Mouse (Mus musculus) forebrain, embryonic 10.5 days (tissue): ENCODE data around the gene L1td1. TPM values are rescaled to one million over a fixed set of nuclear protein-coding genes. Genes with fewer than 3 reads are reported as not detected.
"Not testable (repeated sequence)": the region's sequence is repeated elsewhere in the genome, so short reads cannot be mapped to it uniquely, and the experiment has no call there.

ENCODE experiments used
- DNase-seq: peaks from one replicate; pipeline ENCODE4 v3.0.0-alpha.2; 2017; ENCODE audit warnings: low spot score; ENCODE audit errors: extremely low spot score
- H3K27ac ChIP-seq: fragments of 300-500 bp; sonication (generic); 2 replicates; pipeline ENCODE4 v1.5.1; 2016; ENCODE audit warnings: mild to moderate bottlenecking
- H3K27me3 ChIP-seq: fragments of 300-500 bp; sonication (generic); 2 replicates; pipeline ENCODE4 v1.6.1; 2016; ENCODE audit warnings: mild to moderate bottlenecking; ENCODE audit not compliant: poor library complexity, severe bottlenecking
- H3K36me3 ChIP-seq: fragments of 300-500 bp; sonication (generic); replicated peaks from 2 replicates; pipeline ENCODE4 v1.6.1; 2016; ENCODE audit warnings: mild to moderate bottlenecking, moderate library complexity
- H3K4me1 ChIP-seq: fragments of 300-500 bp; sonication (generic); 2 replicates; pipeline ENCODE4 v1.6.1; 2016
- H3K4me3 ChIP-seq: fragments of 300-500 bp; sonication (generic); 2 replicates; pipeline ENCODE4 v1.5.1; 2016; ENCODE audit warnings: mild to moderate bottlenecking, moderate library complexity
- H3K9me3 ChIP-seq: fragments of 300-500 bp; sonication (generic); 2 replicates; pipeline ENCODE4 v1.6.1; 2016; ENCODE audit warnings: mild to moderate bottlenecking, moderate library complexity
- WGBS: fragments of 180-500 bp; shearing (Covaris S2); methylation state at CpG from one replicate; pipeline ENCODE4 v1.1.7; 2016; 5-methylcytosine and 5-hydroxymethylcytosine counted together
- polyA plus RNA-seq: library from polyadenylated mRNA; unstranded; fragments of >200 nt; fragmentation: Nextera tagmentation; extraction: Ambion mirVana; gene quantifications from 2 replicates; pipeline ENCODE4 v1.2.1, GENCODE M21; 2016

The L1td1 gene
- polyA plus RNA-seq, 1 experiment from 2014 or later = 0.33 TPM

- Histone ChIP-seq H3K9me3 (no peaks in the 10 kb centered on the region), H3K4me1 (no peaks in the 10 kb centered on the region), H3K36me3 (no peaks in the 10 kb centered on the region), H3K4me3 (no peak overlapping the region), H3K27ac (no peak overlapping the region), H3K27me3 (no peaks in the 10 kb centered on the region)
- DNase-seq = no peak
- 83% methylated on average over 17 of the region's 17 CpGs for WGBS
These were observed 8.6 kb upstream of the L1td1 start for GRCm38 (mm10) chr4:98717735-98718546.

DNA sequence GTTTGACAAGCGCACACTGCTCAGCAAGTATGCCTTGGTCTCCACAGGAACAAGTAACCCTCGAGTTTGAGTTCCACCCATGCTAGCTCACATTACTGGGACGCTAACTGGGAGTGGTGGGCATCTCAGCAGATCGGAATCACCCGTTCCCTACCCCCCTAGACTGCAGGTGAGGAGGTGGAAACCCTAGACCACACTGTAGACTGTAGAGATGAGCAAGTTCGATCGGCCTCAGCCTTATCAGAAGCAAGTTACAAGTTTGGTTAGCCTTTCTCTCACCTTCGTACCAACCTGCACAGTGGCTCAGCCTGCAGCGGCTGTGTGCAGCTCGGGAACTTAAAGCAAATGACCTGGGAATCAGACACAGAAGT is 8.0 kb upstream of the L1td1 start:
- Histone ChIP-seq H3K36me3 (no peaks in the 10 kb centered on the region), H3K4me1 (no peaks in the 10 kb centered on the region), H3K4me3 (no peak overlapping the region), H3K27ac (no peak overlapping the region), H3K9me3 (no peaks in the 10 kb centered on the region), H3K27me3 (no peaks in the 10 kb centered on the region)
- WGBS = 87% methylated on average over 10 of the region's 10 CpGs
- DNase-seq = no peak

- H3K4me1 ChIP-seq = peaks cover 12% of the 10 kb centered on the region
- H3K9me3 ChIP-seq = no peaks in the 10 kb centered on the region
- 15% methylated on average over 8 of the region's 8 CpGs for WGBS
- peak; percentile 77 for DNase-seq
- H3K27ac ChIP-seq = no peak overlapping the region
- peaks cover 25% of the 10 kb centered on the region for H3K27me3 ChIP-seq
- H3K36me3 ChIP-seq = no peaks in the 10 kb centered on the region
- no peak overlapping the region for H3K4me3 ChIP-seq
These were observed 4.1 kb upstream of the L1td1 start for GRCm38 (mm10) chr4:98722454-98722853.

- peaks cover 44% of the 10 kb centered on the region for H3K27me3 ChIP-seq
- H3K36me3 ChIP-seq, DNase-seq, H3K4me3 ChIP-seq, H3K9me3 ChIP-seq, H3K27ac ChIP-seq: not testable (repeated sequence)
- 87% methylated on average over 1 of the region's 1 CpGs for WGBS
- H3K4me1 ChIP-seq = peaks cover 22% of the 10 kb centered on the region
These were observed 1.9 kb upstream of the L1td1 start for GRCm38 (mm10) chr4:98724682-98725081.

DNA sequence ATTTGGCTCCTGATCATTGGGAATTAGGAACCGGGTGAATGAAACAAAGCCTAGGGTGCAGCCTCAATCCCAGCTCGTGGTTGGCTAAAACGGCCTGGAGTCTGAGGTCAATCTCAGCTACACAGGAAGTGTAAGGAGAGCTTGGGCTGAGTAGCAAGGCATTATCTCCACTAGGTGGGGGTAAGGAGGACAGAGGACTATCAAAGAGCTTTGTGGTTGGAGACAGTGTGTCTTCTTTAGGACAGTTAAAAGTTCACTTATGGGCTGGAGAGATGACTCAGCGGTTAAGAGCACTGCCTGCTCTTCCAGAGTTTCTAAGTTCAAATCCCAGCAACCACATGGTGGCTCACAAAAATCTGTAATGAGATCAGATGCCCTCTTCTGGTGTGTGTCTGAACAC is 1.1 kb upstream of the L1td1 start:
- Histone ChIP-seq H3K27me3 (peaks cover 44% of the 10 kb centered on the region), H3K9me3 (no peaks in the 10 kb centered on the region), H3K36me3 (no peaks in the 10 kb centered on the region), H3K27ac (no peak overlapping the region), H3K4me3 (no peak overlapping the region), H3K4me1 (peaks cover 22% of the 10 kb centered on the region)
- no peak for DNase-seq
- WGBS = 35% methylated on average over 4 of the region's 4 CpGs

DNA sequence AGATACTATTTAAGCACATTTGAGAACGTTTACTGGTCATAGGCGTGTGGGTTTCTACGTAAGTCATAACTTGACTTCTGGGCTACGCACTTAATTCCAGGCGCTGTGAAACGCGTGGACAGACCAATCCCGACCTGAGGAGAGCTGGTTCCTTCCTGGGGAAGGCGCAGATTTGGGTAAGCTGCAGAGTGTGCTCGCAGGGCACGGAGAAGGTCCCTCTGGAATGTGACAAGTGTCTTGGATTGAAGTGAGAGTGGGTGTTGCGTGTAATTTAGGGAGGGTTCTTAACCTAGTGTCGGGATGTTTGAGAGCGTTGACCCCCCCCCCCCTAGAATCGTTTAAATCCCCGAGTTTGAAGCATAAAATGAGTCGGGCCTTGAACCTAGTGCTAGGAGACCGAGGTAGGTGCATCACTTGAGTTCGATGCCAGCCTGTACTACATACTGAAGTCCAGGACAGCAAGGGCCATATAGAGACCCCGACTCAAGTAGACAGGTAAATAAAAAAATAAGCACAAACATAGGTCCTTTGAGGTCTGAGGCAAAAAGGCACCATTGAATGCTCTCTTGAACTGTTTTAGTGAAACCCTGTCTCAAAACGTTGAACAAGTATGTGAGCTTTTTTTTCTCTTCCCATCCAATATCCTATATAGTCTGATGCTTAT is 893 bp downstream of the L1td1 start:
- H3K4me3 ChIP-seq = peak overlapping the region; percentile 52
- WGBS = under 1% methylated on average over 21 of the region's 21 CpGs
- H3K27me3 ChIP-seq = peaks cover 44% of the 10 kb centered on the region
- H3K4me1 ChIP-seq = peaks cover 22% of the 10 kb centered on the region
- no peak for DNase-seq
- H3K27ac ChIP-seq = no peak overlapping the region
- H3K9me3 ChIP-seq = no peaks in the 10 kb centered on the region
- no peaks in the 10 kb centered on the region for H3K36me3 ChIP-seq

DNA sequence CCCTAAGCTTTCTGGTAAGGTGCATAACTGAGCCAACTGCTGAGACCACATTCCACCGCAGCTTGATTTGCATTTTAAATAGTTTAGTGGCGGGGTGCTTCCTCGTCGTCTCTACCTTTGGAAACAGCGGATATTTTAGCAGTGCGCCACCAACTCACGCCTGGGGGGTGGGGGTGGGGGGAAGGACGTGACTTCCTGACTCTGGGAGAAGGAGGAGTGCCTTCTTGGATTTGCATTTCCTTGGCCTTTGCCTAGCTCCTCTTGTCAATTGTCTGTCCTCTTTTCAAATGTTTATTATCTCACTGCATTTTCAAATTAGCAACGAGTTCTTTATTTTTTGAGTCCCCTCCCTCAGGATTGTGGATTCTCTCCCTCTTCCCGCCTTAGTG is 1.4 kb downstream of the L1td1 start:
- H3K4me1 ChIP-seq = peaks cover 22% of the 10 kb centered on the region
- no peaks in the 10 kb centered on the region for H3K9me3 ChIP-seq
- H3K36me3 ChIP-seq = no peaks in the 10 kb centered on the region
- peak overlapping the region; percentile 52 for H3K4me3 ChIP-seq
- peaks cover 44% of the 10 kb centered on the region for H3K27me3 ChIP-seq
- H3K27ac ChIP-seq = no peak overlapping the region
- WGBS = 2% methylated on average over 10 of the region's 10 CpGs
- no peak for DNase-seq

- peaks cover 22% of the 10 kb centered on the region for H3K4me1 ChIP-seq
- no peak overlapping the region for H3K27ac ChIP-seq
- no peak overlapping the region for H3K4me3 ChIP-seq
- H3K36me3 ChIP-seq = no peaks in the 10 kb centered on the region
- no peaks in the 10 kb centered on the region for H3K9me3 ChIP-seq
- WGBS = 64% methylated on average over 7 of the region's 7 CpGs
- DNase-seq = no peak
- H3K27me3 ChIP-seq = peaks cover 44% of the 10 kb centered on the region
These were observed 2.2 kb downstream of the L1td1 start for GRCm38 (mm10) chr4:98728716-98729115.

- WGBS = 92% methylated on average over 16 of the region's 16 CpGs
- Histone ChIP-seq H3K36me3 (no peaks in the 10 kb centered on the region), H3K9me3 (no peaks in the 10 kb centered on the region), H3K4me1 (no peaks in the 10 kb centered on the region), H3K27ac (no peak overlapping the region), H3K4me3 (no peak overlapping the region), H3K27me3 (peaks cover 7% of the 10 kb centered on the region)
- no peak for DNase-seq
These were observed 7.1 kb downstream of the L1td1 start for GRCm38 (mm10) chr4:98733660-98734059.

GRCm38 (mm10) chr4:98739753-98740152 is 13.2 kb downstream of the L1td1 start:
- Histone ChIP-seq H3K4me3 (no peak overlapping the region), H3K9me3 (no peaks in the 10 kb centered on the region), H3K36me3 (no peaks in the 10 kb centered on the region), H3K27ac (no peak overlapping the region), H3K4me1 (peaks cover 9% of the 10 kb centered on the region), H3K27me3 (no peaks in the 10 kb centered on the region)
- DNase-seq = no peak
- 45% methylated on average over 2 of the region's 2 CpGs for WGBS

DNA sequence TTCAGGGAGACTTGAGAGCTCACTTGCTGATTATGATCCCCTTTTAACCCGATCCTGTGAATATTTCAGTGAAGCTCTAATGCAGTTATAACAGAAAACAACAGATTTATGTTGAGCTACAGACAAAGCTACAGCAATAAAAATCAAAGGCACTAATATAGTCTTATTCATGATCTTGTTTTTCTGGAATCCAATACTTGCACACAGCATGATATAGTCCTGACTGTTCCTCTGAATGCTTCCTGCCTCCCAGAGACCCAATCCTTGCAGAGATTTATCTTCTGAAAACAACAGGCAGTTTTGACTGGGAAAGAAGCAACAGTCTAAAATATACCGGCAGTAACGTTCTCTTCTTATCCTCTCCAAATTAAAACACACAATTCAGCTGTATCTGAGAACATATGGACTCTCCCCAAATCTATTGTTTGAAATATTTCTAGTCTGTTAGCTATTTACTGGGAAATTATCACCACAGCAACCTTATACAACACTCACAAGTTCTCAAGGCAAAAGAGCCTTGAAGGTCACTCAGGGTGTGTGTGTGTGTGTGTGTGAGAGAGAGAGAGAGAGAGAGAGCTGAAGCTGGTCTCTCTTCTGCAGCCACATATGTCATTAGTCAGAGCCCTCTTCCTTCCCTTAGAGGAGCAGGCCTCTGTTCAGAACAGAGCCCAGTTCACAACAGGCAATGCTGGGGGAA is 16.8 kb downstream of the L1td1 start:
- H3K27ac ChIP-seq = peak overlapping the region; percentile 59; the same call in 1 of the 2 replicates
- no peaks in the 10 kb centered on the region for H3K36me3 ChIP-seq
- no peaks in the 10 kb centered on the region for H3K27me3 ChIP-seq
- WGBS = 77% methylated on average over 3 of the region's 3 CpGs
- DNase-seq = no peak
- H3K4me1 ChIP-seq = peaks cover 9% of the 10 kb centered on the region
- no peak overlapping the region for H3K4me3 ChIP-seq
- H3K9me3 ChIP-seq = no peaks in the 10 kb centered on the region

GRCm38 (mm10) chr4:98743906-98744210 is 17.3 kb downstream of the L1td1 start:
- H3K27ac ChIP-seq = peak overlapping the region; percentile 59; the same call in 1 of the 2 replicates
- peaks cover 9% of the 10 kb centered on the region for H3K4me1 ChIP-seq
- no peaks in the 10 kb centered on the region for H3K36me3 ChIP-seq
- DNase-seq = peak; percentile 30
- H3K4me3 ChIP-seq = no peak overlapping the region
- H3K9me3 ChIP-seq = no peaks in the 10 kb centered on the region
- 26% methylated on average over 7 of the region's 7 CpGs for WGBS
- no peaks in the 10 kb centered on the region for H3K27me3 ChIP-seq

GRCm38 (mm10) chr4:98754456-98754855 is 27.9 kb downstream of the L1td1 start:
- H3K4me1 ChIP-seq = peaks cover 27% of the 10 kb centered on the region
- H3K27ac ChIP-seq = no peak overlapping the region
- H3K36me3 ChIP-seq = peaks cover 3% of the 10 kb centered on the region; the same call in 1 of the 2 replicates
- no peaks in the 10 kb centered on the region for H3K27me3 ChIP-seq
- no peaks in the 10 kb centered on the region for H3K9me3 ChIP-seq
- WGBS = 89% methylated on average over 4 of the region's 4 CpGs
- H3K4me3 ChIP-seq = no peak overlapping the region
- DNase-seq = no peak
